Mouse (Mus musculus) cortical plate, adult 2 months (tissue): ENCODE data around the gene Gtf2ird2. TPM values are rescaled to one million over a fixed set of nuclear protein-coding genes. Genes with fewer than 3 reads are reported as not detected.

Source experiments
- H3K27ac ChIP-seq: fragments of 200-500 bp; 2 replicates; pipeline ENCODE4 v1.5.1; 2012; ENCODE audit warnings: low read length, control low read depth, inconsistent platforms; ENCODE audit not compliant: insufficient read depth
- H3K4me1 ChIP-seq: fragments of 200-500 bp; 2 replicates; pipeline ENCODE4 v1.6.1; 2011; ENCODE audit warnings: low read length; ENCODE audit not compliant: control insufficient read depth, insufficient read depth
- H3K4me3 ChIP-seq: fragments of 200-500 bp; 2 replicates; pipeline ENCODE4 v1.5.1; 2011; ENCODE audit warnings: mild to moderate bottlenecking, low read length, control low read depth; ENCODE audit not compliant: insufficient read depth
- CTCF ChIP-seq: fragments of 200-500 bp; IDR thresholded peaks from 2 replicates; pipeline ENCODE4 v1.5.1; 2011; ENCODE audit warnings: mild to moderate bottlenecking, control low read depth, low read length; ENCODE audit not compliant: insufficient read depth; ENCODE audit errors: extremely low read depth
- POLR2A ChIP-seq: fragments of 200-500 bp; IDR thresholded peaks from 2 replicates; pipeline ENCODE4 v1.6.1; 2011; ENCODE audit warnings: mild to moderate bottlenecking, low read length, control low read depth; ENCODE audit not compliant: insufficient read depth; ENCODE audit errors: extremely low read depth
- polyA plus RNA-seq: library from polyadenylated mRNA; depleted of rRNA; stranded (reverse); fragments of >200 nt; gene quantifications from 2 replicates; pipeline ENCODE4 v1.2.3, GENCODE M21; 2012

Gtf2ird2 gene
- polyA plus RNA-seq, 1 experiment = 14.8 TPM

GRCm38 (mm10) chr5:134151895-134152294 lies 31.9 kb upstream of the Gtf2ird2 start:
- no peaks in the 10 kb centered on the region for H3K4me1 ChIP-seq
- no peak overlapping the region for H3K27ac ChIP-seq
- TF ChIP-seq CTCF (no peak), POLR2A (no peak)
- H3K4me3 ChIP-seq = no peak overlapping the region

- Histone ChIP-seq H3K27ac (no peak overlapping the region), H3K4me3 (no peak overlapping the region), H3K4me1 (no peaks in the 10 kb centered on the region)
- no peak for TF ChIP-seq POLR2A
- no peak for TF ChIP-seq CTCF
Observed at GRCm38 (mm10) chr5:134155916-134156466, 27.8 kb upstream of the Gtf2ird2 start.

GRCm38 (mm10) chr5:134164688-134165087 lies 19.1 kb upstream of the Gtf2ird2 start:
- Histone ChIP-seq H3K4me1 (no peaks in the 10 kb centered on the region), H3K4me3 (no peak overlapping the region), H3K27ac (no peak overlapping the region)
- TF ChIP-seq POLR2A (no peak), CTCF (no peak)

- no peaks in the 10 kb centered on the region for H3K4me1 ChIP-seq
- no peak overlapping the region for H3K27ac ChIP-seq
- H3K4me3 ChIP-seq = no peak overlapping the region
- TF ChIP-seq POLR2A (no peak), CTCF (no peak)
Observed at GRCm38 (mm10) chr5:134166642-134167041, 17.2 kb upstream of the Gtf2ird2 start.

- Histone ChIP-seq H3K4me1 (no peaks in the 10 kb centered on the region), H3K27ac (no peak overlapping the region), H3K4me3 (no peak overlapping the region)
- TF ChIP-seq CTCF (no peak), POLR2A (no peak)
Observed at GRCm38 (mm10) chr5:134168033-134168432, 15.8 kb upstream of the Gtf2ird2 start.

- Histone ChIP-seq H3K4me1 (no peaks in the 10 kb centered on the region), H3K4me3 (no peak overlapping the region), H3K27ac (no peak overlapping the region)
- TF ChIP-seq POLR2A (no peak), CTCF (no peak)
Observed at GRCm38 (mm10) chr5:134169231-134169630, 14.6 kb upstream of the Gtf2ird2 start.

- TF ChIP-seq CTCF (no peak), POLR2A (no peak)
- Histone ChIP-seq H3K4me1 (no peaks in the 10 kb centered on the region), H3K27ac (no peak overlapping the region), H3K4me3 (no peak overlapping the region)
Observed at GRCm38 (mm10) chr5:134170167-134170566, 13.7 kb upstream of the Gtf2ird2 start.

- H3K4me1 ChIP-seq = peaks cover 2% of the 10 kb centered on the region; the same call in 1 of the 2 replicates
- no peak overlapping the region for H3K27ac ChIP-seq
Observed at GRCm38 (mm10) chr5:134173206-134173605, 10.6 kb upstream of the Gtf2ird2 start.

GRCm38 (mm10) chr5:134175696-134176095 lies 8.1 kb upstream of the Gtf2ird2 start:
- Histone ChIP-seq H3K4me3 (peak overlapping the region; percentile 69), H3K4me1 (peaks cover 2% of the 10 kb centered on the region; the same call in 1 of the 2 replicates), H3K27ac (no peak overlapping the region)
- TF ChIP-seq CTCF (no peak), POLR2A (no peak)

More at GRCm38 (mm10) chr5:134173206-134173605, 10.6 kb upstream of the Gtf2ird2 start:
- H3K4me3 ChIP-seq = no peak overlapping the region
- no peak for TF ChIP-seq POLR2A
- peak; percentile 50 for TF ChIP-seq CTCF

- peaks cover 2% of the 10 kb centered on the region; the same call in 1 of the 2 replicates for H3K4me1 ChIP-seq
- peak within 1 kb of the TSS; percentile 30; the same call in 1 of the 2 replicates for H3K27ac ChIP-seq
- TF ChIP-seq CTCF (no peak), POLR2A (peak; percentile 45; the same call in 1 of the 2 replicates)
- peak within 1 kb of the TSS; percentile 69 for H3K4me3 ChIP-seq
Observed at GRCm38 (mm10) chr5:134176169-134176881, 7.5 kb upstream of the Gtf2ird2 start, which contains the start of gene Rcc1l. Gene Rcc1l, minus strand, starts transcription at chr5:134176774.
